Mouse (Mus musculus) cerebellum, postnatal 10 days (tissue): ENCODE data around the gene Patj.

Experiments used
- DNase-seq, 2 experiments: peaks; one replicate each; pipeline ENCODE4 v3.0.0; 2021; ENCODE audit warnings: mixed read lengths in 2 of 2

The Patj gene

GRCm38 (mm10) chr4:98511964-98512743, 116.6 kb downstream of the Patj start:
- DNase-seq = no peak

GRCm38 (mm10) chr4:98520492-98520891, 124.9 kb downstream of the Patj start:
- DNase-seq = no peak

- no peak for DNase-seq
These were observed 128.9 kb downstream of the Patj start for GRCm38 (mm10) chr4:98524525-98524924.

- DNase-seq = no peak
These were observed 139.9 kb downstream of the Patj start for GRCm38 (mm10) chr4:98535446-98535845.

- DNase-seq = no peak
These were observed 146.0 kb downstream of the Patj start for GRCm38 (mm10) chr4:98541591-98541990.

- peak in 1 of 2 experiments; percentile 8 for DNase-seq
These were observed 147.4 kb downstream of the Patj start for GRCm38 (mm10) chr4:98543001-98543400.

GRCm38 (mm10) chr4:98545376-98545775, 149.8 kb downstream of the Patj start:
- DNase-seq = peak; percentile 66 to 72

- peak in 1 of 2 experiments; percentile 24 for DNase-seq
These were observed 151.0 kb downstream of the Patj start for GRCm38 (mm10) chr4:98546456-98547176.

- peak in 1 of 2 experiments; percentile 35 for DNase-seq
These were observed 153.9 kb downstream of the Patj start for GRCm38 (mm10) chr4:98549491-98549890.

- no peak for DNase-seq
These were observed 154.5 kb downstream of the Patj start for GRCm38 (mm10) chr4:98550116-98550515.

- DNase-seq = no peak
These were observed 160.1 kb downstream of the Patj start for GRCm38 (mm10) chr4:98555666-98556065.

GRCm38 (mm10) chr4:98556449-98556848, 160.9 kb downstream of the Patj start:
- no peak for DNase-seq

GRCm38 (mm10) chr4:98557192-98557591, 161.6 kb downstream of the Patj start:
- DNase-seq = peak; percentile 56 to 78

- DNase-seq = peak in 1 of 2 experiments; percentile 35
These were observed 164.7 kb downstream of the Patj start for GRCm38 (mm10) chr4:98560196-98560830.

GRCm38 (mm10) chr4:98563082-98563481, 167.5 kb downstream of the Patj start:
- DNase-seq = no peak

GRCm38 (mm10) chr4:98563506-98564195, 168.1 kb downstream of the Patj start:
- DNase-seq = peak in 1 of 2 experiments; percentile 22

GRCm38 (mm10) chr4:98564196-98564865, 168.7 kb downstream of the Patj start:
- no peak for DNase-seq

- DNase-seq = no peak
These were observed 171.2 kb downstream of the Patj start for GRCm38 (mm10) chr4:98566741-98567140.

GRCm38 (mm10) chr4:98567457-98567856, 171.9 kb downstream of the Patj start:
- DNase-seq = no peak

- no peak for DNase-seq
These were observed 174.3 kb downstream of the Patj start for GRCm38 (mm10) chr4:98569904-98570303.

GRCm38 (mm10) chr4:98577275-98577674, 181.7 kb downstream of the Patj start:
- DNase-seq = no peak

- DNase-seq = peak in 1 of 2 experiments; percentile 36
These were observed 182.5 kb downstream of the Patj start for GRCm38 (mm10) chr4:98577957-98578541.
